Mouse (Mus musculus) thymus, postnatal 25 days (tissue): ENCODE measurements around the gene Pum2.

Source experiments
- DNase-seq: peaks from one replicate; pipeline ENCODE4 v3.0.0; 2022

The Pum2 gene

DNA sequence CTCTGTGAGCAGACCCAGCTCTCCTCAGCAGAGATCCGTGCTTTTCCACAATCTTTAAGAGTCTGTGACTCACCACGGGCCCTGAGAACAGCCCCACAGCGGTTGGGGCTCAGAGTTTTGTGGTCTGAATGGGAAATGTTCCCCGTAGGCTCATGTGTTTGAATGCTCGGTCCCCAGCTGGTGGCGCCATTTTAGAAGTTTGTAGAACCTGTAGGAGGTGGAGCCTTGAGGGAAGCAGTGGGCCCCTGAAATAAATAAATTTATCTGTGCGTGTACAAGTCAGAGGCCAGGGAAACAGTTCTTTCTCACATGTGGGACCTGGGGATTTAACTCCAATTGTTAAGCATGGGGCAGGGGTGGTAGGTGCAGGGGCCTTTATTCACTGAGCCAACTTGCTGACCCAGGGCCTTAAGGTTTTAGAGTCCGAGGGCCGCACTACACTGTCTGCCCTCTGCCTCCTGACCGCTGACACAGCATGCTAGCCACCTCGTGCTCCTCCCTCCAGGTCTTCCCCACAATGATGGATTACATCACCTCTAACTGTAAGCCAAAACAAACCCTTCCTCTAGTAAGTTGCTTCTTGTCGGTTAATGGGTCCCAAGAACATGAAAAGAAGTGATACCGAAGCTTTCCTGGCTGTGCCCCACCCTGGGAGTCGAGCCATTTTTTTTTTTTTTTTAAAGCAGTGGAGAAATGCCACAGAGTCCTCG, 90.4 kb downstream of the Pum2 start:
- peak; percentile 1 for DNase-seq

DNA sequence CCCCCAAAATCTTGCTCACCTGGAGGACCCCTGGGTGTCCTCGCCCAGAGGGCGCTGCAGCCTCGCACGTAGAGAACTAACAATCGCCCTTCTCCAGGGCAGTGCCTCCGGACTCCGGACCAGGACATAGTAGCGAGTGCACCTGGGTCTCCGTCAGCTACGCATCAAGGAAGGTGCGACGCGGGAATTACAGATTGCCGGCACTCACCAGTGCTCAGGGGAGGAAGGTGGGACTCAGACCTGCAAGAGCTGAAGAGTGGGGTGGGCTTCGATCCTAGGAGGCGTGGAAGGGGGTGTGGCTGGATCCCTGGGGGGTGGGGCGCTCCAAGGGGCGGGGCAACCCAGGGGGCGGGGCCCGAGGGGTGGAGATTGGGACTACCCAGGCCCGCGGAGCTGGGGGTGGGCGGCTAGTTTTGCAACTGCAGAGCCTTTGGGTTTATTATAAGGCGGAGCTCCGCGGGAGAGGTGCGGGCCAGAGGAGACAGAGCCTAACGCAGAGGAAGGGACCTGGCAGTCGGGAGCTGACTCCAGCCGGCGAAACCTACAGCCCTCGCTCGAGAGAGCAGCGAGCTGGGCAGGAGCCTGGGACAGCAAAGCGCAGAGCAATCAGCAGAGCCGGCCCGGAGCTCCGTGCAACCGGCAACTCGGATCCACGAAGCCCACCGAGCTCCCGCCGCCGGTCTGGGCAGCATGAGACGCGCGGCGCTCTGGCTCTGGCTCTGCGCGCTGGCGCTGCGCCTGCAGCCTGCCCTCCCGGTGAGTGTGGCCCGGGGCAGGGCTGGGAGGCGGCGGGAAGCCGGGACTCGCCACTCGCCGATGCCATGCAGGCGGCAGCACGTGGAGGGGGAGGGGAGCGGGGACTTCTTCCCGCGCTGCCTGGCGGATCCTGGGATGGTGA, 97.3 kb downstream of the Pum2 start, which contains the start of gene Sdc1:
Sdc1 (plus strand) TSS at position 378 of the 898 bp plus-strand sequence.
- peak; percentile 48 for DNase-seq

DNA sequence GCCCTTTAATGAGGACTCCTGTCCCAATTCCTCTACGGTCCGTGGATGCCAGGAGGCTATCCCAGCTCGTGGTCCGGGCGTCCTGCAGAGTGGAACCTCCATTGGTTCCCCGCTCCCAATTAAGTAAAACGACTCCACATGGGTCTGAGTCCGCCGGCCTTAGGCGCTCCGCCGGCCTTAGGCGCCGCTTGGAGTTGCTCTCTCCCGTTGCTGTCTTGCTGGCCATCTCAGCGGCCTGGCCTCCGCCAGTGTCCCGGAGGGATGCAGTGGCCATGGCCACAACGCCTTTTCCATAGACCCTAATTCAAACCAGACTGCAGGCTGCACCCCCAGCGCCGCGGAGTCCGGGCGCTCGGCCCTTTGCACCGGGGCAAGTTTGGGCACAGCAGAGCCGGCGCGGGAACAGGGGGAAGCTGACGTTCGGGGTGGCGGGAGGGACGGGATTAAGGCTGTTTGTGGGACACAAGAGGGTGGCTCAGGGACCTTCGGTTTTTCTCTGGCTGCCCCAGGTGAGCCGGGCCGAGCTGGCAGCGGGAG, 98.0 kb downstream of the Pum2 start:
- DNase-seq: no peak

DNA sequence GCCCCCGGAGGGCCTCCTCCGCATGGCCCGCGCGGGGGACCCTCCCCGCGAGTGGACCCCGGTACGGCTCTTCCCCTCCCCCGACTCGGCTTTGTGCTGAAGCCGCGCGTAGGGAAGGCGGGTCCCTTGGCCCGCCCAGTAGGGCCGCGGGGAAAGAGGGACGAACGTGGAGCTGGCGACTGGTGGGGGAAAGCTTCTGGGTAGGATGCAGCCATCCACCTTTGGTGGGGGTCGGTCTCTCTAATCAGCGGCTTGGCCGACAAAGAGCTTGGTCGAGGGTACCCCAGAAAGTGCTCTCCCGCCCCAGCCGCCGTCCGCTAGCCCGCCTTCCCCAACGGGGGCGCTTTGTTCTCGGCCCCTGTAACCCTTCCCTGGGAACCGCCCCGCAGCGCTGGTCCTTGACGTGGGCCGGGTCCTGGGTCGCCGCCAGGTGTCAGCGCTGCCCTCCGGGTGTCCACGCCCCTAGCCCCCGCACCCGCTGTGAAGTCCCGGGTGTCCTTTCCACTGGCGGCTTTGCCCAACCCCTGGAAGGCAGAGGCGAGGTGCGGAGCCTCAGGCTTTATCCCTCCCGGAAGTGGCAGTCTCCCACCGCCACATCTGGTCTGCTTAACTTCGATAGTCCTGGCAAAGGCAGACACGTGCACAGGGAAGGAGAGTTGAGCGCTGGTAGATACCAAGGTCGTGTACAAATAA, 98.7 kb downstream of the Pum2 start:
- DNase-seq: peak; percentile 33

- no peak for DNase-seq
Measured at GRCm38 (mm10) chr12:8773336-8773735, 99.4 kb downstream of the Pum2 start.

GRCm38 (mm10) chr12:8774183-8774582, 100.2 kb downstream of the Pum2 start:
- no peak for DNase-seq

DNA sequence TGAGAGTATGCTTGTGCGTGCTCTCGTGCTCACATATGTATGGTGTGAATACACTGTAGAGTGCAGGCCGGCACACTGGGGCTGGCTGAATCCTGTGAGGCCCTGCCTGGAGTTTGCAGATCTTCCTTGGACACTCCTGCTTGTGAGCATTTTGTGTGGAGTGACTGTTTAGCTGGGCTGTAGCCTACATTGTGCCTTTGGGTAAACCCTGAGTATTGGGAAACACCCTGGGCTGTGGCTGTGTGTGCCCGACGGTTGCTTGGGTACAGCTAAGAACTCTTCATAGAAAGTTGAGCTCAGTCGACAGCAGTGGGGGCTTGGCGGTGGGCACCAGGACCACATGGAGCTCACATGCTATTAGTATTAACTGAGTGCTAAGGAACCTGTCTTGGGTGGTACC, 102.3 kb downstream of the Pum2 start:
- no peak for DNase-seq

DNA sequence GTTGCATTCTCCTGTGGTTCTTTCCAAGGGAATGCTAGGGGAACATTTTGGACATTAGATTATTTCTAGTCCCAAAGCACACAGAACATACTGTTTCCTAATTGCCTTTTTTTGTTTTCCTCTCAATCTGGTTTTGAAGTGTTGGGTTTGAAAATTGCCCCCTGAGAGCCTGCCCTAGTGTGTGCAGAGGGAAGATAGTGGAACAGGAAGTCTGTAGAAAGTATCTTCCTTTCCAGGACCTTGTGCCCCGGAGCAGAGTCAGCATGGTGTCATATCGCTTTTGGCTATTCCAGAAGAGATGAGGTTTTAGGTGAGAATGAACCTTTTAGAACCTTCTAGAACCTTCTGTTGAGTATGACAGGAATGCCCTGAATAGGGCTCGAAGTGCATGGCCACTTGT, 102.8 kb downstream of the Pum2 start:
- DNase-seq: no peak

DNA sequence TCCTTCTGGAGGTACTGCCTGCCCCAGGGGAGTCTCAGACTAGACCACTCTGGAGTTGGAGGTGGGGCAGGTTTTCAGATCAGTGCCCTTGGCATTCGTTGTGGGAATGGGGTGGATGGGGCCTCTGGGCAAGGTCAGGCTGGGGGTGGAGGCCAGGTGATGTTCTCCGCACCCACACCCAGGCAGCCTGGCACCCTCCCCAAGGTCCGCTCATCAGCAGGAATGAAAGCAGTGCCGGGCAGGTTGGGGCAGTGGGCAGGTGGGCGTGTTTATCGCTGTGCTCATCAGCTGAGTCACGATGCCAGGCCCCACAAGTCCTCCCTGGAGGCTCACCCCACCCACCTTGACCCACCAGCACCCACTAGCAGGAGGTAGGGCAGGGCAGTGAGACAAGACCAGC, 104.2 kb downstream of the Pum2 start:
- DNase-seq: no peak

GRCm38 (mm10) chr12:8779851-8780250, 105.9 kb downstream of the Pum2 start:
- DNase-seq: no peak

DNA sequence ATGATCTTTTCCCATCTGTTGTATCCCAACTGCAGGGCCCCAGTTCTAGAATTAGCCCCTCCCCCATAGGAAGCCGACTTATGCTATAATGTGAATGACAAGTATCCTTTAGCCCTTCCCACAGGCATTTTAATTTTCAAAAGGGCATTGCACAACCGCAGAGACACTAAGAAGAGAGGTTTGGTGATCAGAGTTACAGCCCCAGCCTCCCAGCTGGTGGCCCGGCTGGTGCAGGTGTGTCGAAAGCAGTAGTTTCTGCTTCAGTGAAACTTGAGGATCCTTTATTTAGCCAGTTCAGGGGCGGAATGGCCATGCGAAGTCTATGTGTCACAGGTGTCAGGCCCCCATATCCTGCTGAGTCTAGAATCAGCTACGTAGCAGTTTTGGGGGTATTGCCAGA, 107.2 kb downstream of the Pum2 start:
- peak; percentile 22 for DNase-seq

GRCm38 (mm10) chr12:8781681-8782378, 107.9 kb downstream of the Pum2 start:
- no peak for DNase-seq

- no peak for DNase-seq
Measured at GRCm38 (mm10) chr12:8782565-8782964, 108.6 kb downstream of the Pum2 start.

GRCm38 (mm10) chr12:8784189-8784588, 110.3 kb downstream of the Pum2 start:
- no peak for DNase-seq

DNA sequence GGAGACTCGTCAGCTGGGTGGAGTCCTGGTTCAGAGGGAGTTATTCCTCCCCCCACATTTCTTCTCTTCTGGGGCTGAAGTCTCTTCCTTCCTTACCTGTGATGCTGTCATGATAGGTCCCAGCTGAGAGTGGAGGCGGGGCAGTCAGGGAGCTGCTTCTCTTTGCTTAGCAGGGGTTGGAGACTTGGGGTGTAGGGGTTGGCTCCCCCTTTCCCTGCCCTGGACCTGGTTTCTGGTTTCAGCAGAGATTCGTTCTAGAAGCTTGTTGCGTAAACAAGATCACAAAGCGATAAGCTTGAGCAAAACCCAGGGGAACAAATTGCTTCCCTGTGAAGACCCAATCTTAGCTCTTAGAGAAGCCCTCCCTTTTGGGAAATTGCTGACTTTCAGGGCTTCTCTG, 112.5 kb downstream of the Pum2 start:
- peak; percentile 9 for DNase-seq

DNA sequence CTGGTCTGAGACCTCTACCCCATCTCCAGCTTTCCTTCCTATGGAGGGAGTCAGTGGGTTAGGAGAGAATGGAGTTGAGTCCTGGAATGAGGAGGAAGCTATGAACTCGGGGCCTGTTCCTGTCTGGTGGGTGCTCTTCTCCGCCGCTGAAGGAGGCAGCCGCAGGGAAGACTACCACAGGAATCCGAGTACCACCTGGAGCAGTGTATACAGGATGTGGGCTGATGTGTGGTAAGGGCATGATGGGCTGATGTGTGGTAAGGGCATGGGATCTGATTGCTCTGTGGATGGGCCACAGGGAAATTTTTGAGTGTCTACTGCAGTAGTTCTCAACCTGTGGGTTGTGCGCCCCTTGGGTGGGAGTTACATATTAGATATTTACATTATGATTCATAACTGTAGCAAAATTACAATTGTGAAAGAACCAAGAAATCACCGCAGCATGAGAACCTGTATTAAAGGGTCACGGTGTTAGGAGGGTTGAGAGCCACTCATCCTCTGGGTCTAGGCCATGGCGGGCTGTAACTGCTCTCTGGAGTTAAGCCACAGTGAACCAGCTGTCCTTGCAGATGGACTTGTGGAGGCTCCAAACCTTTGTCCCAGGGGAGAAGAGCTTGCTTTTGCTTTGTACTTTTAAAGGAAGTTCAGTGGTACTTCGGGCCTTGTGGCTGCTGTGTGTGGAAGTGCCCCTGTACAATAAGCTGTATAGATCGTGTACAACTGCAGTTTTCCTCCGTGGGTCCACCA, 113.2 kb downstream of the Pum2 start:
- DNase-seq: peak; percentile 43

- no peak for DNase-seq
Measured at GRCm38 (mm10) chr12:8788469-8788868, 114.5 kb downstream of the Pum2 start.

DNA sequence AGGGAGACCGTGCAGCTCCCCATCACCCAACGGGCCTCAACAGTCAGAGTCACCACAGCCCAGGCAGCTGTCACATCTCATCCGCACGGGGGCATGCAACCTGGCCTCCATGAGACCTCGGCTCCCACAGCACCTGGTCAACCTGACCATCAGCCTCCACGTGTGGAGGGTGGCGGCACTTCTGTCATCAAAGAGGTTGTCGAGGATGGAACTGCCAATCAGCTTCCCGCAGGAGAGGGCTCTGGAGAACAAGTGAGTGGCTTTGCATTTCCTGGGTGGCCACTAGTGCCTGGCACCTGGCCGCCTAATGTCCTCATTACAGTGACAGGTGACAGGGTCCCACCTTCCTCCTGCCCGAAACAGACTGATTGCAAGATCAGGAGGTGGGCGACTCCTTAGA, 116.7 kb downstream of the Pum2 start:
- no peak for DNase-seq

DNA sequence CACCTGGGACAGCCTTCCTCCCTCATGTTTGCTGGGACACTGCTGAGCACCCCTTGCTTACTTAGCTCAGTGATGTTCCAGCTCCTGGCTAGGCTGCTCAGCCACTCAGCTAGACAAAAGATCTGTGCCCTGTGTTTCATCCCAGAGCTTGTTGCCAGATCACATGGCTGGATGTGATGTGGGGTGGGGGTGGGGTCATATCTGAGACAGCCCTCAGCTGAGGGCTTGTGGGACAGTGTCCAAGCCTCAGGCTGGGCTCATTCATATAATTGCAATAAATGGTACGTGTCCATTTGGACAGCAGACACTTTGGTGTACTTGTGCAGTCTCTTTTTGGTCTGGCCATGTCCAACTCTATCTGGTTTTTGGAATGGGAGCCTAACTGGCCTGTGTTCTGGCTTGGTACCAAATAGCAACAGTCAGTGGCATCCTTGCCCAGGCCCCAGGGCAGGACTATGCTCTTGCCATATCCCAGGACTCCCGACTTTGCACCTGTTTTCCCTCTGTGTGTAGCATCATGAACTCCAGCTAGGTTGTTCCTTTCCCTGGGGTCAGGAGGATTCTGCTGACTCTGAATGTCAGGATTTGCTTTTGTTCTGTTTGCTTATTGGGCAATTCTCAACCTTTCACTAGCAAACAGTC, 119.6 kb downstream of the Pum2 start:
- no peak for DNase-seq

GRCm38 (mm10) chr12:8797936-8798335, 124.0 kb downstream of the Pum2 start:
- no peak for DNase-seq

DNA sequence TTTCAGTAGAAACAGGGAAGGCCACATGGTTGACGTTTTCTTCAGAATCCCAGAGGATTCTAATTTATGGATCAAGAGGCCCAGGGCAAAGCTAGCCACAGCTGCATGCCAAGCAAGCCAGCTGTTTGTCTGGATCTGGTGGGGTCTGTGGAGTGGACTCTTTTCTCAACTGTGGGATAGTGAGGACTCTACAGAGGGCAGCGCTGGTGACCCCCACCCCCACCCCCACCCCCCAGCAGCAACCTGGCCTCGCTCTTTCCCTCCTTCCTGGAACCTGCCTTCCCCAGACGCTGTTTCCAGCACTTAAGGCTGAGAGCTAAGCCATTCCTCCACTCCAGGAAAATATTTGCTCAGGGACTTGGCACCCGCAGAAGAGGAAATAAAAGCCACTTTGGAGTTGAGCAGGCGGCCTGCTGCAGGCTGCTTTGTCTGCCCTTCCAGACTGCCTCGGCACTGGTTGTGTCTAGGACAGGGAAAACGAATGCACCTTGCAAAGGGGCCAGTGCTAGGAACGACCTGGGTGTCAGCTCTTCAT, 124.6 kb downstream of the Pum2 start:
- DNase-seq: no peak
